Mouse (Mus musculus) limb, embryonic 11.5 days (tissue): Measurements from ENCODE around the gene Tns4. TPM values are rescaled to one million over a fixed set of nuclear protein-coding genes. Genes with fewer than 3 reads are reported as not detected.
A peak's percentile ranks its signal among the peaks of the same experiment; 100 is the strongest.

Experiments
- ATAC-seq: fragments of 200-750 bp; cut with Nextera tagmentation; 2 replicates; pipeline ENCODE4 v1.8.0; 2017; ENCODE audit warnings: low read depth; ENCODE audit not compliant: insufficient number of reproducible peaks, low FRiP score, low TSS enrichment
- DNase-seq: peaks from one replicate; pipeline ENCODE4 v3.0.0-alpha.2; 2015; ENCODE audit warnings: low spot score
- H3K27ac ChIP-seq: fragments of 300-500 bp; sonication (generic); replicated peaks from 2 replicates; pipeline ENCODE4 v1.5.1; 2014; ENCODE audit warnings: low read depth, mild to moderate bottlenecking, low read length
- H3K27me3 ChIP-seq: fragments of 300-500 bp; sonication (generic); 2 replicates; pipeline ENCODE4 v1.6.1; 2014; ENCODE audit warnings: mild to moderate bottlenecking, low read length, mixed read lengths; ENCODE audit not compliant: control insufficient read depth, insufficient read depth
- H3K36me3 ChIP-seq: fragments of 300-500 bp; sonication (generic); 2 replicates; pipeline ENCODE4 v1.6.1; 2014; ENCODE audit warnings: mild to moderate bottlenecking, low read length, moderate library complexity, mixed read lengths; ENCODE audit not compliant: control insufficient read depth, insufficient read depth
- H3K4me1 ChIP-seq: fragments of 300-500 bp; sonication (generic); 2 replicates; pipeline ENCODE4 v1.6.1; 2014; ENCODE audit warnings: low read length, mixed read lengths; ENCODE audit not compliant: control insufficient read depth, insufficient read depth
- H3K4me2 ChIP-seq: fragments of 300-500 bp; sonication (generic); 2 replicates; pipeline ENCODE4 v1.6.1; 2014; ENCODE audit warnings: low read depth, mild to moderate bottlenecking, moderate library complexity; ENCODE audit not compliant: severe bottlenecking
- H3K4me3 ChIP-seq: fragments of 300-500 bp; sonication (generic); 2 replicates; pipeline ENCODE4 v1.5.1; 2014; ENCODE audit warnings: low read depth, low read length
- H3K9ac ChIP-seq: fragments of 300-500 bp; sonication (generic); 2 replicates; pipeline ENCODE4 v1.6.1; 2014; ENCODE audit warnings: mild to moderate bottlenecking, low read length
- H3K9me3 ChIP-seq: fragments of 300-500 bp; sonication (generic); 2 replicates; pipeline ENCODE4 v1.6.1; 2016; ENCODE audit warnings: low read length; ENCODE audit not compliant: control insufficient read depth
- WGBS: fragments of 180-500 bp; shearing (Covaris S2); extraction: QIAGEN DNeasy Blood & Tissue Kit; methylation state at CpG from one replicate; pipeline ENCODE4 v1.1.7; 2014; 5-methylcytosine and 5-hydroxymethylcytosine counted together
- polyA plus RNA-seq: library from polyadenylated mRNA; unstranded; fragments of >200 nt; fragmentation: Nextera tagmentation; extraction: Ambion mirVana; gene quantifications from 2 replicates; pipeline ENCODE4 v1.2.1, GENCODE M21; 2014

Tns4 gene
- polyA plus RNA-seq, 1 experiment from 2014 or later = 1.6 TPM

DNA sequence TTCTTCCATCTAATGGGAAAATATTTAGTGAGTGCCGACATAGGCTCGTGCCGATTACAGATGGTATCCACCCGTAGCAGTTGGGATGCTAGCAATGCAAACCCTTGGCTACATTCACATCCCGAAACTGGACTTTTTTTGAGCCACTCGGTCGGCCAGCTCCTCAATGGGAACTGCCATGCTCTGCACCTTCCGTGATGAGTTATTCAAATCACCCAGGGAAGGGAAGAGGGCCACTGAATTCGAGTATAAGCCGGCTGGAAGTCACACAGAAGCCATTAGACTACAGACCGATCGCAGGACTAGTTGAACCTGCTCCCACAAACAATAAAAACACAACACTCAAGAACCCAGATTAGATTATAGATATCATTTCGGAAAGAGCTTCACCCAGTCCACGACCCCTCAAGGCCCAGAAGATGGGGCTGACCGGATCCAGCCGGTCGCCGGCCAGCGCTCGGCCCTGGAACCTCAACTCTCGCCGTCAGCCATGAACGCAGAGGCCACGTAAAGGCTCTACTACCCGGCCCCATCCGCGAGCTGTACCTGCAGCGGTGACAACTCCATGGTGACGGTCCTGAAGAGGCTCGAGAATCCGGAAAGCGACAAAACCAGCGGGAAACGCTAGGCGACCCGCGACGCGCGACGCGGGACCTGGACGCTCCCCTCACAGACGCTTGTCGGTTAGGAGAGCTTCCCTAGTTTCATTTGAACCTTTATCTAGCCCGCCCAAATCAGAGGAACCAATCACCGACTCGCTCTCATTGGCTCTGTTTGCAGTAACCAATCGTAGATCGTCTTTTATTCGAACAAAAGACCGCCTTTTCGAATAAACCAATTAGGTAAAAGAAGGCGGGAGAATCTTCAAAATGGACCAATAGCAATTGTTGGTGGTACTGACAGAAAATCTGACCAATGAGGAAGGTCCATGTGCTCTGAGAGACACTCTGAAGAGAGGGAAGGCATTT lies 65.3 kb downstream of the Tns4 start, which contains the start of gene Top2a:
TSS of gene Top2a (minus strand) at position 690 of the 968 bp plus-strand sequence.
- ATAC-seq (peak; percentile 90), DNase-seq (peak; percentile 99)
- peak within 1 kb of the TSS; percentile 95 for H3K9ac ChIP-seq
- peak within 1 kb of the TSS; percentile 93 for H3K4me3 ChIP-seq
- under 1% methylated on average over 54 of the region's 54 CpGs for WGBS
- H3K9me3 ChIP-seq = no peaks in the 10 kb centered on the region
- H3K27ac ChIP-seq = peak within 1 kb of the TSS; percentile 68; the same call in 1 of the 2 replicates
- H3K36me3 ChIP-seq = peaks cover 19% of the 10 kb centered on the region
- H3K4me1 ChIP-seq = peaks cover 6% of the 10 kb centered on the region; the same call in 1 of the 2 replicates
- peak within 1 kb of the TSS; percentile 60 for H3K4me2 ChIP-seq
- H3K27me3 ChIP-seq = no peaks in the 10 kb centered on the region

DNA sequence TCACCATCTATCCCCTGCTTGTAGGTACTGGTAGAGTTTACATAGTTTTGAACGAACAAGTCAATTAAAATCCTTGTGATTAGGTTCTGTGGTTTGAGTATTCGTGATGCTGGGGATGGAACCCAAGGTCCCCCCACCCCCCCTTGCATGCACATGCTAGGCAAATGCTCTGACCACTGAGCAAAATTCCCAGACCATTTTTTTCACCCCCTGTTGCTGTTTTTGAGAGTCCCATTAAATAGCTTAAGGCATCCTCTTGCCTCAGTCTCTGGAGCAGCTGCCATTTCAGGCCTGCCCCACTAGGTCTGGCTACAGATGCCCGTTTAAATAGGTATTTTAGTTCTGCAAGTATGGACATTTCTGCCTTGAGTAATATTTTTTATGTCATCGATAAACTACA lies 66.0 kb downstream of the Tns4 start:
- 6% methylated on average over 4 of the region's 4 CpGs for WGBS
- Histone ChIP-seq H3K9me3 (no peaks in the 10 kb centered on the region), H3K36me3 (peaks cover 22% of the 10 kb centered on the region), H3K4me3 (peak overlapping the region; percentile 93), H3K4me1 (peaks cover 6% of the 10 kb centered on the region; the same call in 1 of the 2 replicates), H3K27me3 (no peaks in the 10 kb centered on the region), H3K9ac (peak overlapping the region; percentile 95), H3K4me2 (peak overlapping the region; percentile 60), H3K27ac (no peak overlapping the region)
- ATAC-seq (no peak), DNase-seq (no peak)

DNA sequence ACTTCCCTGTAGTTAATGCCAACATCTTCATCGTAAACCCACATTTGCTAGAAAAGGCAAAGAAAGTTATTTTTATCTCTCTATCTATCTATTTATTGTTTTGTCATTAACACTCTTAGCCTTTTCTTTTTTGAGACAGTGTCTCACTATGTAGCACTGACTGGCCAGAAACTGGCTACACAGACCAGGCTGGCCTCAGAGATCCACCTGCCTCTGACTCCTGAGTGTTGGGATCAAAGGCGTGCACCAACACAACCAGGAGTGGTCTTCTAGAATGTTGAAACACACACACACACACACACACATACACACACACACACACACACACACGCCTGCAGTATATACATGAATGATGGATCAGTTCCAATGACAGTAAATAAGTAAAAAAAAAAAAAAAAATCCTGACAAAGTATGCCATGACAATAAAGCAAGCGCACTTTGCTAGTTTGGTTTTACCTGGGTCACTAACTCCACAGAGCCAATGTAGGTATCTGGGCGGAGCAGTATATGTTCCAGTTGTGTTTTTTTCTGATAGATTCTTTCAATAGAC lies 66.6 kb downstream of the Tns4 start:
- DNase-seq (no peak), ATAC-seq (no peak)
- peaks cover 27% of the 10 kb centered on the region for H3K36me3 ChIP-seq
- WGBS = 83% methylated on average over 5 of the region's 5 CpGs
- H3K4me2 ChIP-seq = peak overlapping the region; percentile 60
- no peak overlapping the region; the same call in 1 of the 2 replicates for H3K9ac ChIP-seq
- peak overlapping the region; percentile 93 for H3K4me3 ChIP-seq
- peaks cover 6% of the 10 kb centered on the region; the same call in 1 of the 2 replicates for H3K4me1 ChIP-seq
- H3K27me3 ChIP-seq = no peaks in the 10 kb centered on the region
- H3K27ac ChIP-seq = no peak overlapping the region
- no peaks in the 10 kb centered on the region for H3K9me3 ChIP-seq

DNA sequence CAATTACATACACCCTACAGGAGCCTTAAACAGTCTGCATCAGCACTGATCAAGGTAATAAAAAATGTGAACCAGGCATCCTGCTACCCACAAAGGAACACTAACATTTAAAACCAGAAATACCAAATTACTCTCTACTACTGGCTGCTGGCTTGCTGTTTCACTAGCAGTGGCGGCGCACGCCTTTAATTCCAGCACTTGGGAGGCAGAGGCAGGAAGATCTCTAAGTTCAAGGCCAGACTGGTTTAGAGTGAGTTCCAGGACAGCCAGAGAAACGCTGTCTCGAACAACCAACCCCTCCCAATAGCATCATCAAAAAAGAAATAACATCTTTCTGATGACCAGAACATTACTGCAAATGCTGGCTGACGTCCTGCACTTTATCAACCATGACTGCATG lies 69.3 kb downstream of the Tns4 start:
- Histone ChIP-seq H3K9ac (no peak overlapping the region), H3K4me3 (no peak overlapping the region), H3K9me3 (no peaks in the 10 kb centered on the region), H3K27me3 (no peaks in the 10 kb centered on the region), H3K36me3 (peaks cover 39% of the 10 kb centered on the region), H3K27ac (no peak overlapping the region), H3K4me2 (no peak overlapping the region), H3K4me1 (peaks cover 6% of the 10 kb centered on the region; the same call in 1 of the 2 replicates)
- DNase-seq (no peak), ATAC-seq (no peak)
- WGBS = 93% methylated on average over 6 of the region's 6 CpGs

Other genes starting within 250 kb of the Tns4 start
- 6.3 and 7.4 TPM in 2 replicates for gene Wipf2, start 225.7 kb downstream of the Tns4 start, polyA plus RNA-seq
- 58.7 and 63.4 TPM in 2 replicates for gene Cdc6, start 181.5 kb downstream of the Tns4 start, polyA plus RNA-seq
- 46.7 and 48.7 TPM in 2 replicates for gene Rara, start 161.5 kb downstream of the Tns4 start, polyA plus RNA-seq
- gene Gjd3, start 106.3 kb downstream of the Tns4 start, polyA plus RNA-seq = 0.40 TPM in 1 of 2 replicates, not detected in the other
- gene Top2a, start 65.1 kb downstream of the Tns4 start, polyA plus RNA-seq = 422 and 448 TPM in 2 replicates
- gene Igfbp4, start 48.1 kb downstream of the Tns4 start, polyA plus RNA-seq = 799 and 884 TPM in 2 replicates
- gene Ccr7, start 65.8 kb upstream of the Tns4 start, polyA plus RNA-seq = 1.0 and 1.3 TPM in 2 replicates
- 261 and 272 TPM in 2 replicates for gene Smarce1, start 141.7 kb upstream of the Tns4 start, polyA plus RNA-seq
- gene Krt222, start 154.8 kb upstream of the Tns4 start, polyA plus RNA-seq = 0.13 and 0.16 TPM in 2 replicates
- 0.51 TPM in 1 of 2 replicates, not detected in the other for gene Krt24, start 196.0 kb upstream of the Tns4 start, polyA plus RNA-seq
- not detected in 2 replicates for gene Krt25, start 233.6 kb upstream of the Tns4 start, polyA plus RNA-seq
- gene Krt26, start 248.7 kb upstream of the Tns4 start, polyA plus RNA-seq = not detected in 2 replicates